In the genomic region with DNA sequence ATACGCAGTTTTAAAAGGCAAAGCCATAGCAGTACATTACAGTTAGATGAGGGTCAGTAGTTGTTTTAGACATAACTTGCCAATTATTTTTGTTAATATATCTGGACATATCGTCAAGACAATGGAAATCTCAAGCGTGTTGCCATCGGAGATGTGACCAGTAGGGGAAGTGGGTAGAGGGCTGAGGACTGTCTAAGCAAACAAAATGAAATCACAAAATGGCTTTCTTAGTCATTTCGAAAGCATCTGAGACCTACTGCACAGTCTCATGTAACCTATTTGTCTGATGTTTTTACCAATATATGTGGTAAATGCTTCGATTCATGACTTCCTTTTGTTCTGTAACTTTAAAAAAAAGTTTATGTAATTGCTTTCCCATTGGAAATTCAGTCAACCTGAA, we compare ENCODE assay signal across 21 mouse cellular contexts.
"Had no signal": no experiment of that assay in that cellular context is flagged by ENCODE, and none has a peak within 500 bp of the region (broad histone marks: within the 10 kb centered on the region; RNA-seq: fewer than 3 reads in every experiment).

No protein-coding gene starts in this region.

- H3K27me3 ChIP-seq: lung, embryonic 15.5 days; midbrain, embryonic 12.5 days; neural tube, embryonic 13.5 days; neural tube, embryonic 15.5 days; stomach, embryonic 15.5 days had no signal

- DNase-seq: liver, postnatal 0 days; lung, adult 2 months; lung, postnatal 14 days; lung, postnatal 4 days; midbrain, embryonic 14.5 days; retina, postnatal 1 day; right cerebral cortex, adult 18-20 months; right cerebral cortex, postnatal 14 days; thymus, adult 2 months; thymus, postnatal 25 days; thymus, postnatal 4 days had no signal

- H3K4me3 ChIP-seq: lung, embryonic 15.5 days; midbrain, embryonic 10.5 days; midbrain, embryonic 12.5 days; myocyte; neural tube, embryonic 13.5 days; neural tube, embryonic 15.5 days; stomach, embryonic 15.5 days had no signal

- ATAC-seq: liver, postnatal 0 days; lung, postnatal 0 days; midbrain, embryonic 16.5 days had no signal

- H3K9ac ChIP-seq: liver, postnatal 0 days; lung, embryonic 15.5 days; midbrain, embryonic 12.5 days; neural tube, embryonic 13.5 days; neural tube, embryonic 15.5 days; stomach, embryonic 15.5 days had no signal

- H3K9me3 ChIP-seq: lung, embryonic 15.5 days; midbrain, embryonic 10.5 days; midbrain, embryonic 12.5 days; neural tube, embryonic 13.5 days; neural tube, embryonic 15.5 days; stomach, embryonic 15.5 days had no signal

- H3K4me1 ChIP-seq: midbrain, embryonic 10.5 days; midbrain, embryonic 12.5 days; neural tube, embryonic 13.5 days; neural tube, embryonic 15.5 days; stomach, embryonic 15.5 days had no signal

- H3K36me3 ChIP-seq: lung, embryonic 15.5 days; midbrain, embryonic 10.5 days; midbrain, embryonic 12.5 days; neural tube, embryonic 13.5 days; neural tube, embryonic 15.5 days; stomach, embryonic 15.5 days had no signal

- H3K4me2 ChIP-seq: lung, embryonic 15.5 days; midbrain, embryonic 12.5 days; neural tube, embryonic 13.5 days; neural tube, embryonic 15.5 days; stomach, embryonic 15.5 days had no signal

- H3K27ac ChIP-seq: lung, embryonic 15.5 days; midbrain, embryonic 10.5 days; midbrain, embryonic 12.5 days; neural tube, embryonic 13.5 days; neural tube, embryonic 15.5 days; stomach, embryonic 15.5 days; stomach, postnatal 0 days had no signal
